Mouse (Mus musculus) limb, embryonic 15.5 days (tissue): ENCODE results near the gene Arl3. TPM values are rescaled to one million over a fixed set of nuclear protein-coding genes. Genes with fewer than 3 reads are reported as not detected.
A peak's percentile ranks its signal among the peaks of the same experiment; 100 is the strongest.

Experiments
- ATAC-seq: fragments of 200-750 bp; cut with Nextera tagmentation; 2 replicates; pipeline ENCODE4 v1.8.0; 2017; ENCODE audit warnings: low read depth, moderate TSS enrichment; ENCODE audit not compliant: insufficient number of reproducible peaks, low FRiP score, low TSS enrichment
- H3K27ac ChIP-seq: fragments of 300-500 bp; sonication (generic); 2 replicates; pipeline ENCODE4 v1.5.1; 2015; ENCODE audit warnings: moderate library complexity, mild to moderate bottlenecking, inconsistent platforms
- H3K27me3 ChIP-seq: fragments of 300-500 bp; sonication (generic); 2 replicates; pipeline ENCODE4 v1.6.1; 2015; ENCODE audit warnings: inconsistent platforms
- H3K36me3 ChIP-seq: fragments of 300-500 bp; sonication (generic); 2 replicates; pipeline ENCODE4 v1.6.1; 2015; ENCODE audit warnings: inconsistent platforms
- H3K4me1 ChIP-seq: fragments of 300-500 bp; sonication (generic); 2 replicates; pipeline ENCODE4 v1.6.1; 2015; ENCODE audit warnings: inconsistent platforms
- H3K4me2 ChIP-seq: fragments of 300-500 bp; sonication (generic); 2 replicates; pipeline ENCODE4 v1.6.1; 2015; ENCODE audit warnings: mild to moderate bottlenecking, inconsistent platforms
- H3K4me3 ChIP-seq: fragments of 300-500 bp; sonication (generic); 2 replicates; pipeline ENCODE4 v1.5.1; 2015; ENCODE audit warnings: mild to moderate bottlenecking, inconsistent platforms
- H3K9ac ChIP-seq: fragments of 300-500 bp; sonication (generic); 2 replicates; pipeline ENCODE4 v1.6.1; 2015; ENCODE audit warnings: inconsistent platforms
- H3K9me3 ChIP-seq: fragments of 300-500 bp; sonication (generic); 2 replicates; pipeline ENCODE4 v1.6.1; 2016; ENCODE audit warnings: inconsistent platforms
- WGBS: fragments of 180-500 bp; shearing (Covaris S2); methylation state at CpG from one replicate; pipeline ENCODE4 v1.1.7; 2015; 5-methylcytosine and 5-hydroxymethylcytosine counted together
- polyA plus RNA-seq: library from polyadenylated mRNA; unstranded; fragments of >200 nt; fragmentation: Nextera tagmentation; extraction: Ambion mirVana; gene quantifications from 2 replicates; pipeline ENCODE4 v1.2.1, GENCODE M21; 2015

Gene Arl3
- polyA plus RNA-seq, 1 experiment from 2014 or later: 138 TPM

- Histone ChIP-seq H3K27ac (peak overlapping the region; percentile 78), H3K27me3 (no peaks in the 10 kb centered on the region), H3K4me3 (no peak overlapping the region), H3K4me2 (no peak overlapping the region), H3K9ac (no peak overlapping the region), H3K4me1 (peaks cover 49% of the 10 kb centered on the region), H3K9me3 (no peaks in the 10 kb centered on the region), H3K36me3 (peaks cover 40% of the 10 kb centered on the region)
- ATAC-seq: no peak
- 66% methylated on average over 5 of the region's 5 CpGs for WGBS
Measured at GRCm38 (mm10) chr19:46484518-46484917, 88.5 kb downstream of the Arl3 start.

- Histone ChIP-seq H3K36me3 (peaks cover 45% of the 10 kb centered on the region), H3K4me1 (peaks cover 52% of the 10 kb centered on the region)
- WGBS: 66% methylated on average over 15 of the region's 15 CpGs
Measured at GRCm38 (mm10) chr19:46483701-46484328, 89.2 kb downstream of the Arl3 start.

GRCm38 (mm10) chr19:46482896-46483516, 90.0 kb downstream of the Arl3 start:
- H3K4me3 ChIP-seq: no peak overlapping the region
- 51% methylated on average over 17 of the region's 17 CpGs for WGBS
- H3K4me2 ChIP-seq: no peak overlapping the region
- no peak overlapping the region for H3K9ac ChIP-seq
- no peaks in the 10 kb centered on the region for H3K27me3 ChIP-seq
- H3K27ac ChIP-seq: no peak overlapping the region
- no peak for ATAC-seq
- peaks cover 51% of the 10 kb centered on the region for H3K36me3 ChIP-seq
- no peaks in the 10 kb centered on the region for H3K9me3 ChIP-seq
- H3K4me1 ChIP-seq: peaks cover 60% of the 10 kb centered on the region

More at GRCm38 (mm10) chr19:46483701-46484328, 89.2 kb downstream of the Arl3 start:
- Histone ChIP-seq H3K4me3 (no peak overlapping the region), H3K27me3 (no peaks in the 10 kb centered on the region), H3K27ac (peak overlapping the region; percentile 78), H3K4me2 (no peak overlapping the region), H3K9ac (no peak overlapping the region), H3K9me3 (no peaks in the 10 kb centered on the region)
- no peak for ATAC-seq

- peaks cover 59% of the 10 kb centered on the region for H3K36me3 ChIP-seq
- H3K27ac ChIP-seq: no peak overlapping the region
Measured at GRCm38 (mm10) chr19:46481756-46482155, 91.2 kb downstream of the Arl3 start.

GRCm38 (mm10) chr19:46481352-46481751, 91.6 kb downstream of the Arl3 start:
- ATAC-seq: no peak
- Histone ChIP-seq H3K4me2 (no peak overlapping the region), H3K4me1 (peaks cover 70% of the 10 kb centered on the region), H3K36me3 (peaks cover 56% of the 10 kb centered on the region), H3K4me3 (no peak overlapping the region), H3K9me3 (no peaks in the 10 kb centered on the region), H3K27ac (no peak overlapping the region), H3K9ac (no peak overlapping the region), H3K27me3 (no peaks in the 10 kb centered on the region)
- 33% methylated on average over 3 of the region's 3 CpGs for WGBS

More at GRCm38 (mm10) chr19:46481756-46482155, 91.2 kb downstream of the Arl3 start:
- H3K4me1 ChIP-seq: peaks cover 70% of the 10 kb centered on the region
- ATAC-seq: no peak
- no peak overlapping the region for H3K4me2 ChIP-seq
- no peak overlapping the region for H3K4me3 ChIP-seq
- no peaks in the 10 kb centered on the region for H3K27me3 ChIP-seq
- H3K9ac ChIP-seq: no peak overlapping the region
- WGBS: 39% methylated on average over 4 of the region's 4 CpGs
- H3K9me3 ChIP-seq: no peaks in the 10 kb centered on the region

Other genes with a start within 250 kb of the Arl3 start
- gene Psd, start 246.0 kb downstream of the Arl3 start, polyA plus RNA-seq: 5.5 and 5.8 TPM in 2 replicates
- gene Fbxl15, start 245.0 kb downstream of the Arl3 start, polyA plus RNA-seq: 12.8 and 13.2 TPM in 2 replicates
- 150 and 176 TPM in 2 replicates for gene Cuedc2, start 234.5 kb downstream of the Arl3 start, polyA plus RNA-seq
- 3.1 and 3.6 TPM in 2 replicates for gene Mfsd13a, start 232.1 kb downstream of the Arl3 start, polyA plus RNA-seq
- gene 2310034G01Rik, start 222.9 kb downstream of the Arl3 start, polyA plus RNA-seq: 1.5 and 2.1 TPM in 2 replicates
- 145 and 156 TPM in 2 replicates for gene Actr1a, start 177.4 kb downstream of the Arl3 start, polyA plus RNA-seq
- gene Sufu, start 176.3 kb downstream of the Arl3 start, polyA plus RNA-seq: 32.8 and 33.6 TPM in 2 replicates
- 14.6 and 15.1 TPM in 2 replicates for gene Trim8, start 71.5 kb downstream of the Arl3 start, polyA plus RNA-seq
- 22.3 and 23.5 TPM in 2 replicates for gene Sfxn2, start 167 bp upstream of the Arl3 start, polyA plus RNA-seq
- 53.4 and 59.3 TPM in 2 replicates for gene Wbp1l, start 25.9 kb upstream of the Arl3 start, polyA plus RNA-seq
- 1.9 and 2.7 TPM in 2 replicates for gene Cyp17a1, start 100.0 kb upstream of the Arl3 start, polyA plus RNA-seq
- gene Borcs7, start 116.7 kb upstream of the Arl3 start, polyA plus RNA-seq: 13.5 and 14.3 TPM in 2 replicates
- gene As3mt, start 134.3 kb upstream of the Arl3 start, polyA plus RNA-seq: 20.6 and 24.1 TPM in 2 replicates
- gene Cnnm2, start 188.4 kb upstream of the Arl3 start, polyA plus RNA-seq: 3.1 and 4.0 TPM in 2 replicates